Mouse (Mus musculus) right cerebral cortex, postnatal 10 days (tissue): Measurements from ENCODE around the gene Rspo4.

Experiments used
- DNase-seq, 2 experiments: peaks; one replicate each; pipeline ENCODE4 v3.0.0; 2021; ENCODE audit warnings: low spot score in 2 of 2

Gene Rspo4

GRCm38 (mm10) chr2:151842648-151843226 is at the start of gene Rspo4:
Rspo4 (plus strand) TSS chr2:151842927.
- no peak for DNase-seq

- DNase-seq, result no peak
Measured at GRCm38 (mm10) chr2:151815586-151815985, 27.1 kb upstream of the Rspo4 start.

DNA sequence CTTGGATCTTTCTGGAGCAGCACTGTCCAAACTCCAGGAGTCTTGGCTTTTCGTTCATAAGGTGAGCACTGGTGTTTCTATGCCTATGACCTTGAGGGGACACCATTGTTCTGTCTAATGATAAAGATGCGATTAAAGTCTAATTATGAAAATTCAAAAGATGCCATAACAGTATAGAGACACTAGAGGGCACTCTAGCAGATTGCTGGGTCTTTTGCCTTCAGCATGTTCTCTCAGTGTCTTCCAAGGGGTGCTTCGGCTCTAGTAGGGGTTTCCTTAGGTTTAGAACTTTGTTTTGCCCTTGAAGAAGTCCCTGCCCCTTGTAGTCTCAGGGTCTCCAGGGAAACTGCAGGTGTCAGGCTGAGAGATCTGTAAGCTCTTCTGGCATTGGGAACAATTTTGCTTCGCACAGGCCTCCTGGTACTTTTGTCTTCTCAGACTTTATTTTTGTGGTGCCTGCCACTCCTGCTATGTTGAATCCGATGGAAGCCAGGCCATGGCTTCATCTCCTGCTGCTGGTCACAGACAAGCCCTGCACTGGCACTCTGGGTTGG is 19.6 kb downstream of the Rspo4 start:
- DNase-seq, result no peak

GRCm38 (mm10) chr2:151864941-151865340 is 22.2 kb downstream of the Rspo4 start:
- DNase-seq, result no peak

- peak; percentile 61 to 77 for DNase-seq
Measured at GRCm38 (mm10) chr2:151866487-151866886, 23.8 kb downstream of the Rspo4 start.

- no peak for DNase-seq
Measured at GRCm38 (mm10) chr2:151868196-151868595, 25.5 kb downstream of the Rspo4 start.

- peak in 1 of 2 experiments; percentile 55 for DNase-seq
Measured at GRCm38 (mm10) chr2:151874551-151874950, 31.8 kb downstream of the Rspo4 start.

DNA sequence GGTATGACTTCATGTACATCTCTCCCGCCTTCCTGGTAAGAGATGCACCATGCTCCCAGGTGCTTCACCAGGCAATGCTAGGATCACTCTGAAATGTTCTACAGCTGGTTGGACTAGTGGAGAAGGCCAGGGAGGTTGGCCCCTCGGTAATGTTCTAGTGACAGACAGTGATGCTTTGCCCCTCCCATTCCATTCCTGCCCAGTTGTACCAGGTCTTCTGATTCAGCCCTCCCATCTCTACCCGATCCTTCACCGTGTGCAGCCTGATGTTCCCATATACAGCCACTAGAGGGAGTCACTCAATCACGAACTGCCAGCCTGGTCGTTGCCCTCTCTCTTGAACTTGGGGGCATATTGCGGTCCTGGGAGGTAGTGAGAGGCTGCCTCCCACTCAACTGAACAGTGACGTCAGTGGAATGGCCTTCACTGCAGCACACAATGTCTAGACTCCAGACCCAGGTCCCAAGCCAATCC is 33.3 kb downstream of the Rspo4 start:
- peak; percentile 56 to 68 for DNase-seq

- DNase-seq, result no peak
Measured at GRCm38 (mm10) chr2:151878645-151879044, 35.9 kb downstream of the Rspo4 start.

- no peak for DNase-seq
Measured at GRCm38 (mm10) chr2:151879760-151880159, 37.0 kb downstream of the Rspo4 start.

- peak; percentile 65 to 67 for DNase-seq
Measured at GRCm38 (mm10) chr2:151891031-151891430, 48.3 kb downstream of the Rspo4 start.

- no peak for DNase-seq
Measured at GRCm38 (mm10) chr2:151893122-151893774, 50.5 kb downstream of the Rspo4 start.

GRCm38 (mm10) chr2:151894209-151894980 is 51.7 kb downstream of the Rspo4 start:
- peak; percentile 68 to 80 for DNase-seq

DNA sequence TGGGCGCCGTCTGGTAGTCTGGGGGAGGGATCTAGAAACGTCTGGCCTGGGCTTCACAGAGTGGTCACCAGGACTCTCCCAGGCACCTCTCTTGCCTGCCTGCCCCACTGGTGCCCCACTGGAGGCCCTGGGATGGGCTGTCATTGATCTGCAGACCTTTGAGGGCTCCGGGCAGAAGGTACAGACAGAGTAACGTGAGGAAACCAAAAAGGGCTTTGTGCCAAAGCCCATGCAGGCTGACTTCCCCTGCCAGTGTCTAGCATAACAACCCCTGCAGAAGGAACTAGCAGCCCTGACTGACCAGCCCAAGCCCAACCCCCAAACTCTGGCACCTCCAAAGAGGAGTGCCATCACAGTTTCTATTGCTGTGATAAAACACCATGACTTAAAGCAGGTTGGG is 53.2 kb downstream of the Rspo4 start:
- DNase-seq, result no peak

- no peak for DNase-seq
Measured at GRCm38 (mm10) chr2:151898106-151898505, 55.4 kb downstream of the Rspo4 start.

- DNase-seq, result no peak
Measured at GRCm38 (mm10) chr2:151900845-151901244, 58.1 kb downstream of the Rspo4 start.

DNA sequence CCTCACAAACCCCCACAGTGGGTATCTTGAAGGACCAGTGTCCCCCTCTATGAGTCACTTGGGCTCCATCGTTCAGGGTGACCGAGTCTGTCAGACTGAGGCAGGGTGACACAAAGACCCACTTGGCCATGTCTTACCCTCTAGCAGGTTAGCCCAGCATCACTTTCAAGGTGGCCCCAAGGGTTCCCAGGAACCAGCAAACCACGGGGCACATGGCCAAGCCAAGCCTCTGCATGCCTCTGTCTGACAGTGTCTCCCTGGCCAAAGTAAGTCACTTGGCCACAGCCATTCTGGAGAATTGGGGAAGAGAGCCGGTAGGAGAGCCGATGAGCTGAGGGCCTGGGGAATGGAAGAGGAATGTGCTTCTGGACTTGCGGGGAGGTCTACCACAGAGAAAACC is 60.5 kb downstream of the Rspo4 start:
- no peak for DNase-seq

DNA sequence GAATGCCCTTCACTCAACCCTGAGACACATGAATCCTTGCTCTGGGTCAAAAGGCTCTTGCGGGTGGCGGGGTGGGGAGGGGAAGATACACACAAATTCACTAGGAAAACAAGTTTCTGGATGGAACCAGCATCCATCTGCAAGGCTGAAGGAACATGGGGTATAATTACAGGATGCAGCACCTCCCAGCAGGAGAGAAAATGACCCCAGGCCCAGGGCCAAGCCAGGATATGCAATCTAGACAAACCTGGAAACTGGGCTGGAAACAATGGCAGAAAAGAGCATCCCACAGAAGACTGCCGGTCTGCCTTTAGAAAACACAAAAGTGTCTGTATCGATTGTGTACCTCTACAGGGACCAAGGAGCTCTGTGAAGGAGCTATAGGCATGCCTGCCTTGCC is 61.2 kb downstream of the Rspo4 start:
- no peak for DNase-seq

GRCm38 (mm10) chr2:151904636-151905035 is 61.9 kb downstream of the Rspo4 start:
- no peak for DNase-seq

- no peak for DNase-seq
Measured at GRCm38 (mm10) chr2:151907020-151907419, 64.3 kb downstream of the Rspo4 start.

- no peak for DNase-seq
Measured at GRCm38 (mm10) chr2:151909386-151909785, 66.7 kb downstream of the Rspo4 start.

DNA sequence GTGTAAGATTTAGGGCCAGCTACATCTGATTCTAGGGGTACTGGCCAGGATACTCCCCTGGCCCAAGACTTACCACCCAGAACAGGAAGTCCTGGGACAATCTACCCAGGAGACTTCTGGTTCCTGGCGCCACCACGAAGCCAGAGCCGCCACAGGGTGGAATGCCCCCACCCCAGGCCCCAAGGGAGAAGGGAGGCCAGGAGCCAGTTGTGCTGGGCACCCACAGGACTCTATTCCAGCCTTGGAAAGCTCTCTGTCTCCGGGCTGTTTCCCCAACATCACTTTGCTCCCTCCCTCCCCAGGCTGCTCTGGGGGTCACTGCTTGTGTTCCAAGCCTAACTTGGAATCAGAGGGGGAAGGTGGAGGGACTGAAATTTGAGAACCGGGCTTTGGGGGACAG is 67.8 kb downstream of the Rspo4 start:
- DNase-seq, result no peak
